Mouse (Mus musculus) liver, embryonic 16.5 days (tissue): ENCODE measurements around the gene Gm17555. TPM values are rescaled to one million over a fixed set of nuclear protein-coding genes. Genes with fewer than 3 reads are reported as not detected.
"Not testable (repeated sequence)": the region's sequence is repeated elsewhere in the genome, so short reads cannot be mapped to it uniquely, and the experiment has no call there.

Source experiments
- ATAC-seq: fragments of 200-750 bp; cut with Nextera tagmentation; 2 replicates; pipeline ENCODE4 v1.8.0; 2017; ENCODE audit warnings: low read depth, mild to moderate bottlenecking, moderate number of reproducible peaks, moderate library complexity
- H3K27ac ChIP-seq: fragments of 300-500 bp; sonication (generic); 2 replicates; pipeline ENCODE4 v1.5.1; 2014; ENCODE audit warnings: mild to moderate bottlenecking, low read length
- H3K27me3 ChIP-seq: fragments of 300-500 bp; sonication (generic); 2 replicates; pipeline ENCODE4 v1.6.1; 2014; ENCODE audit warnings: low read depth, low read length, mixed read lengths; ENCODE audit not compliant: control insufficient read depth, insufficient read depth
- H3K36me3 ChIP-seq: fragments of 300-500 bp; sonication (generic); 2 replicates; pipeline ENCODE4 v1.6.1; 2014; ENCODE audit warnings: mild to moderate bottlenecking; ENCODE audit not compliant: control insufficient read depth, insufficient read depth
- H3K4me1 ChIP-seq: fragments of 300-500 bp; sonication (generic); 2 replicates; pipeline ENCODE4 v1.6.1; 2014; ENCODE audit warnings: low read depth, low read length, mixed read lengths; ENCODE audit not compliant: control insufficient read depth
- H3K4me2 ChIP-seq: fragments of 300-500 bp; sonication (generic); 2 replicates; pipeline ENCODE4 v1.6.1; 2014; ENCODE audit warnings: low read depth, low read length, mixed read lengths
- H3K4me3 ChIP-seq: fragments of 300-500 bp; sonication (generic); 2 replicates; pipeline ENCODE4 v1.5.1; 2014; ENCODE audit warnings: low read depth, mild to moderate bottlenecking, low read length
- H3K9ac ChIP-seq: fragments of 300-500 bp; sonication (generic); 2 replicates; pipeline ENCODE4 v1.6.1; 2014; ENCODE audit warnings: low read depth, low read length
- H3K9me3 ChIP-seq: fragments of 300-500 bp; sonication (generic); replicated peaks from 2 replicates; pipeline ENCODE4 v1.6.1; 2016; ENCODE audit warnings: low read length; ENCODE audit not compliant: control insufficient read depth
- WGBS: fragments of 180-500 bp; shearing (Covaris S2); extraction: QIAGEN DNeasy Blood & Tissue Kit; methylation state at CpG from one replicate; pipeline ENCODE4 v1.1.7; 2014; ENCODE audit not compliant: insufficient replicate concordance; 5-methylcytosine and 5-hydroxymethylcytosine counted together
- polyA plus RNA-seq: library from polyadenylated mRNA; unstranded; fragments of >200 nt; fragmentation: Nextera tagmentation; extraction: Ambion mirVana; gene quantifications from 2 replicates; pipeline ENCODE4 v1.2.1, GENCODE M21; 2015

Gm17555 gene
- not detected in 2 replicates for polyA plus RNA-seq

- not testable (repeated sequence) for H3K36me3 ChIP-seq, H3K9ac ChIP-seq, H3K27me3 ChIP-seq, H3K4me1 ChIP-seq, H3K4me3 ChIP-seq, H3K9me3 ChIP-seq, ATAC-seq, H3K4me2 ChIP-seq, H3K27ac ChIP-seq
- 59% methylated on average over 3 of the region's 3 CpGs for WGBS
Measured at GRCm38 (mm10) chr2:126214800-126215199, at the start of gene Gm17555. Gm17555 (plus strand) TSS chr2:126215100.

DNA sequence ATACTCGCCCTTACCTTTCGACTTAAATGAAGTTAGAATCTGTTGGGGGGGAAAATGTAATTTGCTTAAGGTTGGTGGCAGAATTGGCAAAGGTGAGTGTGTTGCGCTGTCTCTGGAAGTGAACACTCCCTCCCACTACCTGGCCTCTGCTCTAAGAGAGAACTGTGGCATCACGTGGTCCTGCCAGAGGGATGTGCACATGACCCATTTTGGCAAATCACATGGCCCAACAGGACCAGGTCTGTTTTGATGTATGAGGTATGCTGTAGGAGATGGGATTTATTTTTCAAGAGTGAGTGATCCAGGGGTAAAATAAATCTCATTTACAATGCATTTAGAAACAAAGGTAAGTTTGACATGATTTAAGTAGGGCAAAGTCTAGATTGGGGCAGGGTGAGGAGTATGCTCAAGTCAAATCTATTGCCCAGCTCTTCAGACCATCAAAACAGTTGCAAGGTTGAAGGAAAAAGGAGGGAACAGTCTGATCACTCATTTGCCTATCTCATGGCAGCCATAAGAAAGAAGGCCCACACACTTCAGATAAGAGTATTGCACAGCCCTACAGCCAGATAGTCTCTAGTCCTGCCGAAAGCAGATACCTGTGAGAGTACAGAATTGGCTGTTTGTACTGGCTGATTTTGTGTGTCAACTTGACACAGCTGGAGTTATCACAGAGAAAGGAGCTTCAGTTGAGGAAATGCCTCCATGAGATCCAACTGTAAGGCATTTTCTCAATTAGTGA is 49.5 kb upstream of the Gm17555 start:
- peak; percentile 99 for ATAC-seq
- Histone ChIP-seq H3K4me2 (0 out of 2 replicates have a peak overlapping the region, but pooled peaks have one; percentile 12), H3K4me1 (peaks cover 21% of the 10 kb centered on the region), H3K9ac (no peak overlapping the region), H3K27ac (peak overlapping the region; percentile 98), H3K9me3 (0 out of 2 replicates have a peak, but pooled peaks cover 2% of the 10 kb centered on the region), H3K36me3 (peaks cover 22% of the 10 kb centered on the region), H3K4me3 (no peak overlapping the region), H3K27me3 (no peaks in the 10 kb centered on the region)
- WGBS: 67% methylated on average over 5 of the region's 5 CpGs

DNA sequence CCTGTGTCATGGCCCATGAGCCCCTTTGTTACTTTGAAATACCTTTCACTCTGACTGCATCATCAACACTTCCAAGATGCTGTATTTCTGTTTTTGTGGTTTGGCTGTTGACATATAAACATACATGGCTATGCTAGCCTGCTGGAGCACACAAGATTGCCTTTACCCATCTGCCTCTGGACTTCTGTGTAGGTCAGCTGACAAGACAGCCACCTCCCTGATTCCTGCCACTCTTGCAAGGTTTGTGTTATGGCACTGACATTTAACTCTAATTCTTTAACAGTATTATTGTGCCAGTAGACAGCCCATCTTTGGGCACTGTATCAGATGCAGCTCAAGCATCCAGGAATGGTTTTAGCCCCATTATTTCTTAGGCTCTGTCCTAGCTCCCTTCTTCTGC is 48.6 kb upstream of the Gm17555 start:
- 0 out of 2 replicates have a peak, but pooled peaks have one; percentile 15 for ATAC-seq
- Histone ChIP-seq H3K36me3 (peaks cover 14% of the 10 kb centered on the region), H3K27ac (peak overlapping the region; percentile 98), H3K4me2 (peak overlapping the region; percentile 61), H3K9me3 (no peaks in the 10 kb centered on the region), H3K4me3 (peak overlapping the region; percentile 24), H3K4me1 (peaks cover 22% of the 10 kb centered on the region), H3K9ac (peak overlapping the region; percentile 35; the same call in 1 of the 2 replicates), H3K27me3 (no peaks in the 10 kb centered on the region)

GRCm38 (mm10) chr2:126166848-126167617 is 47.9 kb upstream of the Gm17555 start:
- no peak for ATAC-seq
- Histone ChIP-seq H3K4me3 (peak overlapping the region; percentile 24; the same call in 1 of the 2 replicates), H3K36me3 (peaks cover 8% of the 10 kb centered on the region), H3K4me1 (peaks cover 25% of the 10 kb centered on the region), H3K9ac (peak overlapping the region; percentile 35), H3K9me3 (no peaks in the 10 kb centered on the region), H3K27ac (peak overlapping the region; percentile 98), H3K4me2 (peak overlapping the region; percentile 61), H3K27me3 (no peaks in the 10 kb centered on the region)
- 73% methylated on average over 8 of the region's 8 CpGs for WGBS

DNA sequence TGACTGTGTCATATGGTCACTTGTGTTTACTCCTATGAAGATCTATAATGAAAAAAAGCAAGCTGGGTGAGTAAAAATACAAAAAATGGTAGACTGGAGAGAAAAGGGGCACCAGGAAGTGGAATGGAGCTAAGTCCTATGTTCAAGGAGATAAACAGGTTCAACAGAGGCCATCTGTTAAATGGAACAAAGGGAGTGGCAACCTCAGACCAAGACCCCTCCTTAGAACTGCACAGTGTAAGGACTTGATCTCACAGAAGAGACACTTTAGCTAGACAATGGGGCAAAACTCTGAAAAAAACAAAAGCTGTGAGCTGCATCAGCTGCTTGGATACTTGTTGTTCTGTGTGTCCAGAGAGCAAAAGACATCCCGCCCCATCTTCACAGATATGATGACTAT is 43.5 kb upstream of the Gm17555 start:
- Histone ChIP-seq H3K4me2 (no peak overlapping the region), H3K9me3 (no peaks in the 10 kb centered on the region), H3K36me3 (no peaks in the 10 kb centered on the region), H3K4me1 (peaks cover 15% of the 10 kb centered on the region), H3K4me3 (no peak overlapping the region), H3K27me3 (no peaks in the 10 kb centered on the region), H3K9ac (no peak overlapping the region), H3K27ac (no peak overlapping the region)
- 100% methylated on average over 1 of the region's 1 CpGs for WGBS
- ATAC-seq: peak; percentile 51

DNA sequence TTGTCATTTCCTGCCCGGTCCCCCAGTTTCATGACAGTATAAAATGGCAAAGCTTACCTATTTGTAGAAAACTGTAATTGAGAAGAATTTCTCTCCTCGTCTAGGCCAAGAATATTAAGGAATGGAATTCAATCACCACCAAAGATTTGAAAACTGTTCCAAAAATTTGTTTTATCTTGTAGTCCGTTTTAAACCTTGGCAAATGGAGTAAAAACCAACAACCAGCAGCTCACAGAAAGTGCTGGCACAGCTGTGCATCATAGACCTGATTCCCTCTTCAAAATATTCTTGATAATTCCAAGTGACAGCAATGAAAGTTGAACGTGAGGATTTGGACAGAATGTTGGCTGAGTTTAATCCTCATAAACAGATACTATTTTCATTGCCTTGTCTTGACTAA is 23.6 kb upstream of the Gm17555 start:
- ATAC-seq: no peak
- H3K9me3 ChIP-seq: no peaks in the 10 kb centered on the region
- H3K4me1 ChIP-seq: peaks cover 3% of the 10 kb centered on the region; the same call in 1 of the 2 replicates
- no peak overlapping the region for H3K27ac ChIP-seq
- no peaks in the 10 kb centered on the region for H3K36me3 ChIP-seq
- H3K9ac ChIP-seq: no peak overlapping the region
- no peaks in the 10 kb centered on the region for H3K27me3 ChIP-seq
- no peak overlapping the region for H3K4me3 ChIP-seq
- no peak overlapping the region for H3K4me2 ChIP-seq
- WGBS: 58% methylated on average over 4 of the region's 4 CpGs

GRCm38 (mm10) chr2:126192129-126192528 is 22.8 kb upstream of the Gm17555 start:
- no peaks in the 10 kb centered on the region for H3K27me3 ChIP-seq
- H3K27ac ChIP-seq: no peak overlapping the region
- 59% methylated on average over 2 of the region's 2 CpGs for WGBS
- ATAC-seq: no peak
- no peak overlapping the region for H3K4me2 ChIP-seq
- H3K4me1 ChIP-seq: peaks cover 3% of the 10 kb centered on the region; the same call in 1 of the 2 replicates
- H3K4me3 ChIP-seq: no peak overlapping the region
- H3K36me3 ChIP-seq: no peaks in the 10 kb centered on the region
- H3K9ac ChIP-seq: no peak overlapping the region
- H3K9me3 ChIP-seq: no peaks in the 10 kb centered on the region

DNA sequence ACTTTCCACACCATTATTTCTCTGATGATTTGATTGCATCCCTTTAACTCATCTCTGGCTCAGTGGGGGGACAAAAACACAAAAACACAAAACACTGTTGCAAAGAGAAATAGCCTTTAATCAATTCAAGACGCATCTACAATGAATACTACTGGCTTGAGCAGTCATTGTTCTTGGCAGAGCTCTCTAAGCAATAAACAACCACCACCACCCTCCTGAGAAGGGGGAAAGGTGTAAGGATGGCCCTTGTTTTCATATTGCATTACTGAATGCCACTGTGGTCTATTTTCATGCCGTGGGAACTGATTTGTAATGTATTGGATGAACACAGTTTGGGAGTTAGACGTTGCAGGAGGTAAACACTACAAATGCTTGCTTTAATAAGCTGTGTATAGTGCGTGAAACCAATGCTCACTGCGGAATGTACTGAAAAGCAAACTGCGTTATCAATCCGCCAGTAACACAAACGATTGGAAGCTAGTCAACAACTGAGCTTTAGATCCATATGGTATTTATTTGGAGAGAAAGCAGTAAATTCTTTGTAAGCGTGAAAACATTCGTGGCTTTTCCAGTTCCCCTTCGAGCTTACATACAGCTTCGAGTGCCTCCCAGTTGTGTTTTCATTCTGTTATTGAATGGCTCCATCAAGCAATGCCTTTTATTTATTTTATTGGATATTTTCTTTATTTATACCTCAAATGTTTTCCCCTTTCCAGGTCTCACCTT is 19.1 kb upstream of the Gm17555 start:
- H3K27ac ChIP-seq: no peak overlapping the region
- H3K4me1 ChIP-seq: peaks cover 3% of the 10 kb centered on the region; the same call in 1 of the 2 replicates
- no peak overlapping the region for H3K4me3 ChIP-seq
- no peak overlapping the region for H3K9ac ChIP-seq
- H3K4me2 ChIP-seq: no peak overlapping the region
- no peaks in the 10 kb centered on the region for H3K27me3 ChIP-seq
- no peaks in the 10 kb centered on the region for H3K36me3 ChIP-seq
- H3K9me3 ChIP-seq: no peaks in the 10 kb centered on the region
- ATAC-seq: no peak
- 70% methylated on average over 12 of the region's 12 CpGs for whole genome bisulfite sequencing
